8 mouse cellular contexts compared by ENCODE assay signal in the genomic region with DNA sequence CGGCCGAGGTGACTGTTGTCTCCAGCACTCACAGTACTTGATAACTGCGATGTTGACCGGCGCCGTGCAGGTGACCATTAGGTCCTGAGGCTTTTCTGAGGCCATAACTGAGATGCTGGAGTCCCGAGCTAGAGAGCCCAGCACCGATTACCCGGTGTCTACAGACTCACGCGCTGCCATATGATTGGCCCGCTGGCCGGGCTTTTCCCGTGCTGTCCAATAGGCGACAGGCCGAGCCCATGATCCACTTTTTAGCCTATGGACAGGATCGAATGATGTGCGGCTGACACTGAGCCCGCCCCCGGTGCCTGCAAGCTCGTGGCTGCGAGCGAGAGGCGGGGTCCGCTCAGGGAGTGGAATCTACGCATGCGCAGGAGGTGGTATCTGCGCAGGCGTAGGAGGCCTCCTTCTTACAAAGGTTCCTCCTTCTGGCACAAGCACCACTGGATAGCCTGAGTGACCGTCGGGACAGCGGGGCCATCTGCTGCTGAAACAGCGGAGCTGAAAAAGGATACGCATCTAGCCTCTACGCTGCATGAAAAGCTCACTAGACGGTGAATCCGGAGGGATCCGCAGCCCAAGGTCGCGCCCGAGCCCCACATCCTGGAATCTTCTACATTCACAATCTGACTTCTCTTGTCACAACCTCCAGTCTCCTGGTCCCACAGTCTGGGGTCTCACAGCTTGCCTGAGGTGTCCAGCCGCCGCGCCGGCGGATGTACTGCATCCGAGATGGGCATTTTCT. TPM values are rescaled to one million over a fixed set of nuclear protein-coding genes. Genes with fewer than 3 reads are reported as not detected.
DNase-seq lines count a peak whose midpoint lies in the region; ATAC-seq and TF ChIP-seq lines count a peak whose summit lies in the region.

A gene (minus strand): TSS at position 161 of the 745 bp plus-strand sequence.

- H3K4me1 ChIP-seq in ES-Bruce4 (ENCODE audit: control insufficient read depth, insufficient read depth, low read length): no peaks in the 10 kb centered on the region
- H3K4me1 ChIP-seq in forebrain, embryonic 13.5 days: peaks cover 25% of the 10 kb centered on the region
- peaks cover 29% of the 10 kb centered on the region for H3K4me1 ChIP-seq in liver, postnatal 0 days (ENCODE audit: insufficient read depth)
- H3K4me1 ChIP-seq in neural tube, embryonic 14.5 days (ENCODE audit: control insufficient read depth, insufficient read depth, low read length): peaks cover 22% of the 10 kb centered on the region

- peak within 1 kb of the TSS; percentile 95 for H3K4me2 ChIP-seq in forebrain, embryonic 13.5 days
- peak within 1 kb of the TSS; percentile 100 for H3K4me2 ChIP-seq in liver, postnatal 0 days (ENCODE audit: low read depth, low read length)
- peak within 1 kb of the TSS; percentile 87 for H3K4me2 ChIP-seq in neural tube, embryonic 14.5 days (ENCODE audit: low read depth, low read length)

- peak; percentile 48; the same call in 1 of the 2 replicates for TF ChIP-seq EP300 in ES-Bruce4 (IDR thresholded peaks at IDR 0.05; ENCODE audit: insufficient read depth, low read depth, low read length)
- TF ChIP-seq EP300 in liver, postnatal 0 days (IDR thresholded peaks at IDR 0.05; ENCODE audit: low read depth): no peak

- no peaks in the 10 kb centered on the region for H3K36me3 ChIP-seq in ES-Bruce4 (ENCODE audit: control insufficient read depth, insufficient read depth, low read length, poor library complexity, severe bottlenecking)
- peaks cover 14% of the 10 kb centered on the region for H3K36me3 ChIP-seq in forebrain, embryonic 13.5 days (ENCODE audit: poor library complexity, severe bottlenecking)
- H3K36me3 ChIP-seq in liver, postnatal 0 days (replicated peaks; ENCODE audit: insufficient read depth, low read length): peaks cover 9% of the 10 kb centered on the region; the same call in 1 of the 2 replicates
- H3K36me3 ChIP-seq in neural tube, embryonic 14.5 days (ENCODE audit: control insufficient read depth, insufficient read depth, low read length): peaks cover 4% of the 10 kb centered on the region; the same call in 1 of the 2 replicates

- intact Hi-C loops in heart, postnatal 10 days (cut with DNase I): loop anchor here (2.0 to 10.0 kb wide), 2 partner anchors 33 to 169 kb away; a partner anchor contains a TSS

- peak within 1 kb of the TSS; percentile 85 for H3K4me3 ChIP-seq in ES-Bruce4 (ENCODE audit: low read depth, low read length)
- H3K4me3 ChIP-seq in forebrain, embryonic 13.5 days: peak within 1 kb of the TSS; percentile 69
- H3K4me3 ChIP-seq in liver, postnatal 0 days (ENCODE audit: low read depth, low read length): peak within 1 kb of the TSS; percentile 70
- H3K4me3 ChIP-seq in neural tube, embryonic 14.5 days (ENCODE audit: low read depth, low read length): peak within 1 kb of the TSS; percentile 68

- no peaks in the 10 kb centered on the region for H3K9me3 ChIP-seq in ES-Bruce4 (replicated peaks; ENCODE audit: control insufficient read depth, insufficient read depth, low read length, poor library complexity, severe bottlenecking)
- H3K9me3 ChIP-seq in forebrain, embryonic 13.5 days (replicated peaks): no peaks in the 10 kb centered on the region
- no peaks in the 10 kb centered on the region for H3K9me3 ChIP-seq in liver, postnatal 0 days (ENCODE audit: low read length)
- no peaks in the 10 kb centered on the region for H3K9me3 ChIP-seq in neural tube, embryonic 14.5 days (ENCODE audit: control insufficient read depth, low read length)

- DNase-seq in heart, postnatal 10 days: peak; percentile 99 to 100
- peak; percentile 97 for DNase-seq in large intestine, adult 2 months (ENCODE audit: low read depth, low spot score)
- peak; percentile 98 for DNase-seq in liver, postnatal 0 days
- peak; percentile 97 for DNase-seq in testis, postnatal 10 days (ENCODE audit: low spot score)

- peak within 1 kb of the TSS; percentile 70 for H3K9ac ChIP-seq in ES-Bruce4 (ENCODE audit: low read depth, poor library complexity, severe bottlenecking)
- H3K9ac ChIP-seq in forebrain, embryonic 13.5 days: peak within 1 kb of the TSS; percentile 83
- peak within 1 kb of the TSS; percentile 73 for H3K9ac ChIP-seq in liver, postnatal 0 days (replicated peaks)
- peak within 1 kb of the TSS; percentile 86 for H3K9ac ChIP-seq in neural tube, embryonic 14.5 days (replicated peaks; ENCODE audit: low read depth, low read length)

- no peaks in the 10 kb centered on the region for H3K27me3 ChIP-seq in ES-Bruce4 (ENCODE audit: control insufficient read depth, insufficient read depth, low read length, poor library complexity, severe bottlenecking)
- no peaks in the 10 kb centered on the region for H3K27me3 ChIP-seq in forebrain, embryonic 13.5 days
- no peaks in the 10 kb centered on the region for H3K27me3 ChIP-seq in liver, postnatal 0 days (ENCODE audit: insufficient read depth, low read length)
- H3K27me3 ChIP-seq in neural tube, embryonic 14.5 days (ENCODE audit: control insufficient read depth, insufficient read depth, low read length): no peaks in the 10 kb centered on the region

- peak; percentile 92 for TF ChIP-seq POLR2A in ES-Bruce4 (IDR thresholded peaks at IDR 0.05; ENCODE audit: insufficient read depth, low read length)

- ATAC-seq in cerebellum, adult (ENCODE audit: insufficient number of reproducible peaks, low FRiP score, low TSS enrichment): peak; percentile 95
- peak; percentile 98 for ATAC-seq in forebrain, embryonic 13.5 days
- ATAC-seq in liver, postnatal 0 days: peak; percentile 96
- ATAC-seq in neural tube, embryonic 14.5 days (ENCODE audit: low read depth): peak; percentile 99

- H3K27ac ChIP-seq in ES-Bruce4 (ENCODE audit: insufficient read depth, low read length): peak within 1 kb of the TSS; percentile 16
- H3K27ac ChIP-seq in forebrain, embryonic 13.5 days: peak within 1 kb of the TSS; percentile 98
- H3K27ac ChIP-seq in liver, postnatal 0 days (ENCODE audit: low read depth): peak within 1 kb of the TSS; percentile 89
- peak within 1 kb of the TSS; percentile 97 for H3K27ac ChIP-seq in neural tube, embryonic 14.5 days (ENCODE audit: low read depth, low read length)

- WGBS in forebrain, embryonic 13.5 days: under 1% methylated on average over 47 of the region's 47 CpGs
- WGBS in large intestine, adult 2 months: under 1% methylated on average over 47 of the region's 47 CpGs
- under 1% methylated on average over 47 of the region's 47 CpGs for WGBS in liver, postnatal 0 days (ENCODE audit: insufficient replicate concordance)
- WGBS in neural tube, embryonic 14.5 days: under 1% methylated on average over 47 of the region's 47 CpGs

- peak; percentile 27 for TF ChIP-seq CTCF in ES-Bruce4 (IDR thresholded peaks at IDR 0.05; ENCODE audit: low read depth, low read length)
- peak; percentile 58 for TF ChIP-seq CTCF in liver, postnatal 0 days (IDR thresholded peaks at IDR 0.05; ENCODE audit: low read depth)

RNA-seq across cellular contexts. Expression of the gene that starts here (rescaled TPM):
- polyA plus RNA-seq in ES-Bruce4 (2011; ENCODE audit: insufficient read depth, insufficient read length, low read depth, missing spikeins): 60.4 and 61.6 TPM in 2 replicates
- polyA plus RNA-seq in forebrain, embryonic 13.5 days (2015; fragmentation: Nextera tagmentation; extraction: Ambion mirVana): 38.3 and 42.2 TPM in 2 replicates
- 1 to 10 TPM; 5.4 to 5.7 TPM for total RNA-seq in heart, postnatal 10 days (2021)
- 45.0 and 54.8 TPM in 2 replicates for polyA plus RNA-seq in large intestine, adult 2 months (2012; rRNA removed)
- 4.9 and 5.8 TPM in 2 replicates for polyA plus RNA-seq in liver, postnatal 0 days (2015; fragmentation: Nextera tagmentation; extraction: Ambion mirVana)
- 61.0 and 61.7 TPM in 2 replicates for polyA plus RNA-seq in neural tube, embryonic 14.5 days (2014; fragmentation: Nextera tagmentation; extraction: Ambion mirVana)

Comparison
In these comparisons a context has a peak if more than half of its experiments do, and no peak if none do; other contexts are left out.
1. Peak in every context shown above with its lines: DNase-seq, ATAC-seq, H3K4me3 ChIP-seq and H3K27ac ChIP-seq.
2. H3K27ac ChIP-seq: peak in every context shown above with its lines; median percentile 98 in forebrain, embryonic 13.5 days; 97 in neural tube, embryonic 14.5 days; 89 in liver, postnatal 0 days; 16 in ES-Bruce4.